Mouse (Mus musculus): ENCODE measurements around the gene Gm28047. TPM values are rescaled to one million over a fixed set of nuclear protein-coding genes. Genes with fewer than 3 reads are reported as not detected.
A peak's percentile ranks its signal among the peaks of the same experiment; 100 is the strongest.

Gene Gm28047
- polyA plus RNA-seq, 1 experiment from 2014 or later: 0.08 TPM

- Histone ChIP-seq H3K27me3 (ENCODE audit: control insufficient read depth, insufficient read depth, low read length) (no peaks in the 10 kb centered on the region), H3K4me3 (ENCODE audit: low read depth, low read length) (no peak overlapping the region), H3K36me3 (ENCODE audit: control insufficient read depth, insufficient read depth, low read length) (no peaks in the 10 kb centered on the region), H3K4me2 (no peak overlapping the region), H3K9ac (ENCODE audit: low read length) (no peak overlapping the region), H3K27ac (ENCODE audit: low read depth, low read length) (no peak overlapping the region), H3K4me1 (ENCODE audit: control insufficient read depth, insufficient read depth, low read length) (no peaks in the 10 kb centered on the region), H3K9me3 (ENCODE audit: control insufficient read depth, low read length) (no peaks in the 10 kb centered on the region)
- 86% methylated on average over 1 of the region's 1 CpGs for WGBS
- DNase-seq (ENCODE audit: low spot score, missing footprints) (peak; percentile 78), ATAC-seq (ENCODE audit: low FRiP score) (no peak)
These were observed 47.9 kb downstream of the Gm28047 start for GRCm38 (mm10) chr15:102576972-102577371.

- no peak for DNase-seq (ENCODE audit: low spot score, missing footprints)
- H3K9me3 ChIP-seq (ENCODE audit: control insufficient read depth, low read length): no peaks in the 10 kb centered on the region
- H3K36me3 ChIP-seq (ENCODE audit: control insufficient read depth, insufficient read depth, low read length): no peaks in the 10 kb centered on the region
- no peaks in the 10 kb centered on the region for H3K4me1 ChIP-seq (ENCODE audit: control insufficient read depth, insufficient read depth, low read length)
- no peak overlapping the region for H3K27ac ChIP-seq (ENCODE audit: low read depth, low read length)
- ATAC-seq (ENCODE audit: low FRiP score): no peak
- no peak overlapping the region for H3K4me2 ChIP-seq
- H3K9ac ChIP-seq (ENCODE audit: low read length): no peak overlapping the region
- no peaks in the 10 kb centered on the region for H3K27me3 ChIP-seq (ENCODE audit: control insufficient read depth, insufficient read depth, low read length)
- no peak overlapping the region for H3K4me3 ChIP-seq (ENCODE audit: low read depth, low read length)
- 90% methylated on average over 3 of the region's 3 CpGs for WGBS
These were observed 52.8 kb downstream of the Gm28047 start for GRCm38 (mm10) chr15:102572081-102572480.

GRCm38 (mm10) chr15:102567849-102568248, 57.0 kb downstream of the Gm28047 start:
- Histone ChIP-seq H3K4me1 (ENCODE audit: control insufficient read depth, insufficient read depth, low read length) (no peaks in the 10 kb centered on the region), H3K27me3 (ENCODE audit: control insufficient read depth, insufficient read depth, low read length) (no peaks in the 10 kb centered on the region), H3K4me3 (ENCODE audit: low read depth, low read length) (no peak overlapping the region), H3K9ac (ENCODE audit: low read length) (no peak overlapping the region), H3K36me3 (ENCODE audit: control insufficient read depth, insufficient read depth, low read length) (0 out of 2 replicates have a peak, but pooled peaks cover 3% of the 10 kb centered on the region), H3K9me3 (ENCODE audit: control insufficient read depth, low read length) (no peaks in the 10 kb centered on the region), H3K4me2 (no peak overlapping the region), H3K27ac (ENCODE audit: low read depth, low read length) (no peak overlapping the region)
- 90% methylated on average over 2 of the region's 2 CpGs for WGBS
- no peak for ATAC-seq (ENCODE audit: low FRiP score)
- DNase-seq (ENCODE audit: low spot score, missing footprints): no peak

- H3K4me1 ChIP-seq (ENCODE audit: control insufficient read depth, insufficient read depth, low read length): no peaks in the 10 kb centered on the region
- no peak for ATAC-seq (ENCODE audit: low FRiP score)
- peak; percentile 72 for DNase-seq (ENCODE audit: low spot score, missing footprints)
- H3K27me3 ChIP-seq (ENCODE audit: control insufficient read depth, insufficient read depth, low read length): no peaks in the 10 kb centered on the region
- no peaks in the 10 kb centered on the region for H3K9me3 ChIP-seq (ENCODE audit: control insufficient read depth, low read length)
- no peak overlapping the region for H3K27ac ChIP-seq (ENCODE audit: low read depth, low read length)
- no peak overlapping the region for H3K4me2 ChIP-seq
- H3K36me3 ChIP-seq (ENCODE audit: control insufficient read depth, insufficient read depth, low read length): 0 out of 2 replicates have a peak, but pooled peaks cover 3% of the 10 kb centered on the region
- no peak overlapping the region for H3K4me3 ChIP-seq (ENCODE audit: low read depth, low read length)
- WGBS: 83% methylated on average over 5 of the region's 5 CpGs
- H3K9ac ChIP-seq (ENCODE audit: low read length): no peak overlapping the region
These were observed 61.2 kb downstream of the Gm28047 start for GRCm38 (mm10) chr15:102563681-102564080.

- Histone ChIP-seq H3K9me3 (ENCODE audit: control insufficient read depth, low read length) (no peaks in the 10 kb centered on the region), H3K36me3 (ENCODE audit: control insufficient read depth, insufficient read depth, low read length) (0 out of 2 replicates have a peak, but pooled peaks cover 3% of the 10 kb centered on the region)
- 85% methylated on average over 3 of the region's 3 CpGs for WGBS
These were observed 61.8 kb downstream of the Gm28047 start for GRCm38 (mm10) chr15:102563061-102563460.

GRCm38 (mm10) chr15:102562491-102562890, 62.4 kb downstream of the Gm28047 start:
- Histone ChIP-seq H3K4me1 (ENCODE audit: control insufficient read depth, insufficient read depth, low read length) (no peaks in the 10 kb centered on the region), H3K9ac (ENCODE audit: low read length) (no peak overlapping the region), H3K36me3 (ENCODE audit: control insufficient read depth, insufficient read depth, low read length) (peaks cover 3% of the 10 kb centered on the region; the same call in 1 of the 2 replicates), H3K4me2 (no peak overlapping the region), H3K4me3 (ENCODE audit: low read depth, low read length) (no peak overlapping the region), H3K27me3 (ENCODE audit: control insufficient read depth, insufficient read depth, low read length) (no peaks in the 10 kb centered on the region), H3K9me3 (ENCODE audit: control insufficient read depth, low read length) (no peaks in the 10 kb centered on the region), H3K27ac (ENCODE audit: low read depth, low read length) (no peak overlapping the region)
- DNase-seq (ENCODE audit: low spot score, missing footprints): peak; percentile 57
- no peak for ATAC-seq (ENCODE audit: low FRiP score)
- 97% methylated on average over 1 of the region's 1 CpGs for WGBS

More at GRCm38 (mm10) chr15:102563061-102563460, 61.8 kb downstream of the Gm28047 start:
- H3K9ac ChIP-seq (ENCODE audit: low read length): no peak overlapping the region
- no peak overlapping the region for H3K27ac ChIP-seq (ENCODE audit: low read depth, low read length)
- H3K4me3 ChIP-seq (ENCODE audit: low read depth, low read length): no peak overlapping the region
- H3K27me3 ChIP-seq (ENCODE audit: control insufficient read depth, insufficient read depth, low read length): no peaks in the 10 kb centered on the region
- peak; percentile 67 for DNase-seq (ENCODE audit: low spot score, missing footprints)
- no peaks in the 10 kb centered on the region for H3K4me1 ChIP-seq (ENCODE audit: control insufficient read depth, insufficient read depth, low read length)
- ATAC-seq (ENCODE audit: low FRiP score): no peak
- H3K4me2 ChIP-seq: no peak overlapping the region

GRCm38 (mm10) chr15:102557580-102557979, 67.3 kb downstream of the Gm28047 start:
- Histone ChIP-seq H3K9me3 (ENCODE audit: control insufficient read depth, low read length) (no peaks in the 10 kb centered on the region), H3K9ac (ENCODE audit: low read length) (no peak overlapping the region), H3K4me3 (ENCODE audit: low read depth, low read length) (no peak overlapping the region), H3K27ac (ENCODE audit: low read depth, low read length) (no peak overlapping the region), H3K27me3 (ENCODE audit: control insufficient read depth, insufficient read depth, low read length) (no peaks in the 10 kb centered on the region), H3K4me1 (ENCODE audit: control insufficient read depth, insufficient read depth, low read length) (no peaks in the 10 kb centered on the region), H3K4me2 (no peak overlapping the region), H3K36me3 (ENCODE audit: control insufficient read depth, insufficient read depth, low read length) (peaks cover 11% of the 10 kb centered on the region; the same call in 1 of the 2 replicates)
- ATAC-seq (ENCODE audit: low FRiP score) (no peak), DNase-seq (ENCODE audit: low spot score, missing footprints) (peak; percentile 10)

GRCm38 (mm10) chr15:102555581-102555980, 69.3 kb downstream of the Gm28047 start:
- H3K9me3 ChIP-seq (ENCODE audit: control insufficient read depth, low read length): no peaks in the 10 kb centered on the region
- no peaks in the 10 kb centered on the region for H3K27me3 ChIP-seq (ENCODE audit: control insufficient read depth, insufficient read depth, low read length)
- ATAC-seq (ENCODE audit: low FRiP score) (no peak), DNase-seq (ENCODE audit: low spot score, missing footprints) (peak; percentile 19)
- no peak overlapping the region for H3K27ac ChIP-seq (ENCODE audit: low read depth, low read length)
- no peak overlapping the region for H3K4me3 ChIP-seq (ENCODE audit: low read depth, low read length)
- H3K36me3 ChIP-seq (ENCODE audit: control insufficient read depth, insufficient read depth, low read length): peaks cover 11% of the 10 kb centered on the region; the same call in 1 of the 2 replicates
- no peak overlapping the region for H3K4me2 ChIP-seq
- no peak overlapping the region for H3K9ac ChIP-seq (ENCODE audit: low read length)
- 96% methylated on average over 1 of the region's 1 CpGs for WGBS
- H3K4me1 ChIP-seq (ENCODE audit: control insufficient read depth, insufficient read depth, low read length): no peaks in the 10 kb centered on the region

- Histone ChIP-seq H3K9ac (ENCODE audit: low read length) (no peak overlapping the region), H3K4me2 (no peak overlapping the region), H3K27me3 (ENCODE audit: control insufficient read depth, insufficient read depth, low read length) (no peaks in the 10 kb centered on the region), H3K4me1 (ENCODE audit: control insufficient read depth, insufficient read depth, low read length) (no peaks in the 10 kb centered on the region), H3K36me3 (ENCODE audit: control insufficient read depth, insufficient read depth, low read length) (peaks cover 11% of the 10 kb centered on the region; the same call in 1 of the 2 replicates), H3K9me3 (ENCODE audit: control insufficient read depth, low read length) (no peaks in the 10 kb centered on the region), H3K4me3 (ENCODE audit: low read depth, low read length) (no peak overlapping the region), H3K27ac (ENCODE audit: low read depth, low read length) (no peak overlapping the region)
- ATAC-seq (ENCODE audit: low FRiP score) (no peak), DNase-seq (ENCODE audit: low spot score, missing footprints) (peak; percentile 35)
- 91% methylated on average over 5 of the region's 5 CpGs for WGBS
These were observed 72.3 kb downstream of the Gm28047 start for GRCm38 (mm10) chr15:102552599-102552998.

All from midbrain, embryonic 11.5 days (tissue).